Mouse (Mus musculus) embryo, embryonic 11 days (tissue): ENCODE results near the gene Olfr520.
"Not testable (repeated sequence)": the region's sequence is repeated elsewhere in the genome, so short reads cannot be mapped to it uniquely, and the experiment has no call there.

ENCODE experiments used
- DNase-seq: peaks from one replicate; pipeline ENCODE4 v3.0.0-alpha.2; 2015

Gene Olfr520

DNA sequence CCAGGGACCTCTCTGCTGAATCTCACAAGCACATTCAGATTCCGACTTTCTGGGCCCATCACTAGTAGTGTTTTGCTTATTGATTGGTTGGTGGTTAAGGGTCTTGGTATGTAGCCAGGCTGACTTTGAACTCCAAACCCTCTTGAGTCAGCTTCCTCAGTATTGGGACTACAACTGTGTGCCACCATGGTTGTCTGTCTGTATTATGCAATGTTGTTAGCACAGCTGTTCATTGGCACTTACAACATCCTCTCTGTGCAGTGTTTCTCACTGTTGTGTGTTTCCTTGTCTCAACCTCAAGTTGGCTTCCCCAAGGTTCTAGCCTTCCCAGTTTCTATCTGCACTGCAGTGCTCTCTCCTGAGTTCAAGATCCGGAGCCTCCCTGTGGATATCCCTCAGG is 13.5 kb upstream of the Olfr520 start:
- no peak for DNase-seq

GRCm38 (mm10) chr7:99734612-99735011 is 4.5 kb downstream of the Olfr520 start:
- no peak for DNase-seq

DNA sequence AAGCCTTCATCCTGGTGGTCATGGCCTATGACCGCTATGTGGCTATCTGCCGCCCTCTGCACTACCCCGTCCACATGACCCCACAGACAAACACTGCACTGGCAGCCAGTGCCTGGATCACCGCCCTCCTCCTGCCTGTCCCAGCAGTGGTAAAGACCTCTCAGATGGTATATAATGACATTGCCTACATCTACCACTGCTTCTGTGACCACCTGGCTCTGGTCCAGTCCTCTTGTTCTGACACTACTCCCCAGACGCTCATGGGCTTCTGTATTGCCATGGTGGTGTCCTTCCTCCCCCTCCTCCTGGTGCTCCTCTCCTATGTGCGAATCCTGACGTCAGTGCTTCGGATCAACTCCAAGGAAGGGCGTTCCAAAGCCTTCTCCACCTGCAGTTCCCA is 5.4 kb downstream of the Olfr520 start:
- DNase-seq: not testable (repeated sequence)

- DNase-seq: no peak
Measured at GRCm38 (mm10) chr7:99739276-99739675, 9.2 kb downstream of the Olfr520 start.

GRCm38 (mm10) chr7:99763207-99763606 is 33.1 kb downstream of the Olfr520 start, which contains the start of gene Olfr521:
Olfr521 (plus strand) TSS chr7:99763507.
- DNase-seq: no peak

- DNase-seq: no peak
Measured at GRCm38 (mm10) chr7:99781385-99781784, 51.3 kb downstream of the Olfr520 start.

GRCm38 (mm10) chr7:99781916-99782315 is 51.8 kb downstream of the Olfr520 start:
- DNase-seq: no peak

DNA sequence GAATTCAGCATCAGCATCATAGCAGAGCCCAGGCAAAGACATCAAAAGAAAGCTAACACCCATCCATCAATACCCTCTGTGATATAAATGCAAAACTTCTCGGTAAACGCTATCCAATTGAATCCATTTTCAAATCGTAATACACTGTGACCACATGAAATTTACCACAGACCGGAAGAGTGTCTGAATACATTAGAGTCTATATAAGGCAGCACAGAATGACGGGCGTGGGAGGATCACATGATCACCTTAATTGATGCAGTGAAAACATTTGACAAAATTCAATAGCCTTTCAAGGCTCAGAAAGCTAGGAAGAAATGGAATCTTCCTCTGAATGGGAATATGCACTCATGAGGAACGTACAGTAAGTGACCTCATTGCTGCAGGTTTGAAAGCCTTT is 53.3 kb downstream of the Olfr520 start:
- DNase-seq: no peak

GRCm38 (mm10) chr7:99785553-99785952 is 55.5 kb downstream of the Olfr520 start:
- no peak for DNase-seq
